In genomic region chr14:122249123-122249522, GRCm38 (mm10) we compare ENCODE assay signal across 10 mouse cellular contexts.
DNase-seq lines count a peak whose midpoint lies in the region; ATAC-seq and TF ChIP-seq lines count a peak whose summit lies in the region.
"Had no signal": no experiment of that assay in that cellular context is flagged by ENCODE, and none has a peak within 500 bp of the region (broad histone marks: within the 10 kb centered on the region; RNA-seq: fewer than 3 reads in every experiment).

No protein-coding gene starts in this region.

- no peaks in the 10 kb centered on the region for H3K27me3 ChIP-seq in midbrain, postnatal 0 days (ENCODE audit: insufficient read depth, low read length)
- 0 out of 2 replicates have a peak, but pooled peaks cover 2% of the 10 kb centered on the region for H3K27me3 ChIP-seq in midbrain, embryonic 14.5 days (ENCODE audit: control insufficient read depth, insufficient read depth, low read length)
- 0 out of 2 replicates have a peak, but pooled peaks cover 3% of the 10 kb centered on the region for H3K27me3 ChIP-seq in heart, embryonic 11.5 days (ENCODE audit: control insufficient read depth, insufficient read depth, low read length)

- TF ChIP-seq POLR2A in embryonic fibroblast, embryonic 13.5 days (IDR thresholded peaks at IDR 0.05; ENCODE audit: low read depth, low read length): no peak

- H3K27ac ChIP-seq in midbrain, postnatal 0 days (ENCODE audit: low read depth, low read length): no peak overlapping the region
- H3K27ac ChIP-seq in midbrain, embryonic 14.5 days (replicated peaks; ENCODE audit: low read depth, low read length): no peak overlapping the region
- no peak overlapping the region for H3K27ac ChIP-seq in embryonic fibroblast, embryonic 13.5 days (ENCODE audit: insufficient read depth, low read length)
- H3K27ac ChIP-seq in heart, embryonic 11.5 days (ENCODE audit: low read depth, low read length): no peak overlapping the region
- H3K27ac ChIP-seq: midbrain, embryonic 12.5 days had no signal

- no peaks in the 10 kb centered on the region for H3K9me3 ChIP-seq in midbrain, postnatal 0 days (ENCODE audit: low read length)
- H3K9me3 ChIP-seq in midbrain, embryonic 14.5 days (ENCODE audit: control insufficient read depth, low read length): no peaks in the 10 kb centered on the region
- H3K9me3 ChIP-seq in heart, embryonic 11.5 days (replicated peaks; ENCODE audit: control insufficient read depth, low read length): no peaks in the 10 kb centered on the region
- H3K9me3 ChIP-seq: midbrain, embryonic 12.5 days had no signal

- no peak overlapping the region for H3K9ac ChIP-seq in midbrain, postnatal 0 days (replicated peaks; ENCODE audit: low read length, poor library complexity, severe bottlenecking)
- no peak overlapping the region for H3K9ac ChIP-seq in midbrain, embryonic 14.5 days (replicated peaks; ENCODE audit: low read length)
- H3K9ac ChIP-seq in heart, embryonic 11.5 days (ENCODE audit: low read depth, low read length): no peak overlapping the region
- H3K9ac ChIP-seq: midbrain, embryonic 12.5 days had no signal

- ATAC-seq in midbrain, postnatal 0 days (ENCODE audit: low FRiP score): no peak
- ATAC-seq in midbrain, embryonic 14.5 days (ENCODE audit: low FRiP score, low TSS enrichment): no peak
- ATAC-seq in heart, embryonic 11.5 days (replicated peaks; ENCODE audit: insufficient number of reproducible peaks, low FRiP score, low TSS enrichment): no peak

- DNase-seq in embryo, embryonic 10.5 days (ENCODE audit: low spot score): peak; percentile 18
- DNase-seq in embryo, embryonic 9.5 days (ENCODE audit: extremely low spot score): no peak
- DNase-seq in midbrain, postnatal 0 days (ENCODE audit: low spot score): no peak
- DNase-seq in midbrain, embryonic 14.5 days: no peak
- DNase-seq in thymus, postnatal 14 days: peak; percentile 62
- no peak for DNase-seq in left cerebral cortex, postnatal 14 days (ENCODE audit: low spot score in 2 of 2)
- DNase-seq: heart, adult 11 months had no signal

- no peak overlapping the region for H3K4me3 ChIP-seq in midbrain, postnatal 0 days (ENCODE audit: low read depth, low read length)
- H3K4me3 ChIP-seq in midbrain, embryonic 14.5 days (replicated peaks; ENCODE audit: low read depth, low read length): no peak overlapping the region
- H3K4me3 ChIP-seq in embryonic fibroblast, embryonic 13.5 days (ENCODE audit: insufficient read depth, low read length): no peak overlapping the region
- no peak overlapping the region for H3K4me3 ChIP-seq in heart, embryonic 11.5 days (ENCODE audit: low read depth, low read length)
- H3K4me3 ChIP-seq: midbrain, embryonic 12.5 days had no signal

- 93% methylated on average over 3 of the region's 3 CpGs for WGBS in midbrain, postnatal 0 days
- 86% methylated on average over 3 of the region's 3 CpGs for WGBS in midbrain, embryonic 14.5 days
- 82% methylated on average over 3 of the region's 3 CpGs for WGBS in heart, embryonic 11.5 days (ENCODE audit: insufficient replicate concordance)

- intact Hi-C loops in left cerebral cortex, postnatal 14 days (cut with DNase I): no loop called here

- no peak overlapping the region for H3K4me2 ChIP-seq in midbrain, postnatal 0 days (ENCODE audit: low read depth, low read length, poor library complexity, severe bottlenecking)
- no peak overlapping the region for H3K4me2 ChIP-seq in midbrain, embryonic 14.5 days (ENCODE audit: low read length)
- H3K4me2 ChIP-seq in heart, embryonic 11.5 days: no peak overlapping the region
- H3K4me2 ChIP-seq: midbrain, embryonic 12.5 days had no signal

- H3K4me1 ChIP-seq in midbrain, postnatal 0 days (ENCODE audit: insufficient read depth, low read length): no peaks in the 10 kb centered on the region
- no peaks in the 10 kb centered on the region for H3K4me1 ChIP-seq in midbrain, embryonic 14.5 days (ENCODE audit: control insufficient read depth, insufficient read depth, low read length)
- H3K4me1 ChIP-seq in embryonic fibroblast, embryonic 13.5 days (ENCODE audit: control insufficient read depth, insufficient read depth, low read length): no peaks in the 10 kb centered on the region
- no peaks in the 10 kb centered on the region for H3K4me1 ChIP-seq in heart, embryonic 11.5 days (ENCODE audit: control insufficient read depth, insufficient read depth, low read length)
- H3K4me1 ChIP-seq: midbrain, embryonic 12.5 days had no signal

- no peaks in the 10 kb centered on the region for H3K36me3 ChIP-seq in midbrain, postnatal 0 days (ENCODE audit: insufficient read depth, low read length)
- H3K36me3 ChIP-seq in midbrain, embryonic 14.5 days (ENCODE audit: control insufficient read depth, insufficient read depth, low read length): no peaks in the 10 kb centered on the region
- H3K36me3 ChIP-seq in heart, embryonic 11.5 days (ENCODE audit: control insufficient read depth, insufficient read depth, low read length): no peaks in the 10 kb centered on the region
- H3K36me3 ChIP-seq: midbrain, embryonic 12.5 days had no signal

- peak; percentile 37 for TF ChIP-seq CTCF in midbrain, postnatal 0 days (IDR thresholded peaks at IDR 0.05)
- peak; percentile 30; the same call in 1 of the 2 replicates for TF ChIP-seq CTCF in embryonic fibroblast, embryonic 13.5 days (IDR thresholded peaks at IDR 0.05; ENCODE audit: borderline replicate concordance, insufficient read depth, low read length)

Comparison
In these comparisons a context has a peak if more than half of its experiments do, and no peak if none do; other contexts are left out.
1. DNase-seq: peak in embryo, embryonic 10.5 days (single experiment) and thymus, postnatal 14 days (single experiment); none in embryo, embryonic 9.5 days (single experiment), midbrain, postnatal 0 days (single experiment), midbrain, embryonic 14.5 days (single experiment) and left cerebral cortex, postnatal 14 days (0 of 2).